ENCODE assay signal across 33 mouse cellular contexts in the genomic region with DNA sequence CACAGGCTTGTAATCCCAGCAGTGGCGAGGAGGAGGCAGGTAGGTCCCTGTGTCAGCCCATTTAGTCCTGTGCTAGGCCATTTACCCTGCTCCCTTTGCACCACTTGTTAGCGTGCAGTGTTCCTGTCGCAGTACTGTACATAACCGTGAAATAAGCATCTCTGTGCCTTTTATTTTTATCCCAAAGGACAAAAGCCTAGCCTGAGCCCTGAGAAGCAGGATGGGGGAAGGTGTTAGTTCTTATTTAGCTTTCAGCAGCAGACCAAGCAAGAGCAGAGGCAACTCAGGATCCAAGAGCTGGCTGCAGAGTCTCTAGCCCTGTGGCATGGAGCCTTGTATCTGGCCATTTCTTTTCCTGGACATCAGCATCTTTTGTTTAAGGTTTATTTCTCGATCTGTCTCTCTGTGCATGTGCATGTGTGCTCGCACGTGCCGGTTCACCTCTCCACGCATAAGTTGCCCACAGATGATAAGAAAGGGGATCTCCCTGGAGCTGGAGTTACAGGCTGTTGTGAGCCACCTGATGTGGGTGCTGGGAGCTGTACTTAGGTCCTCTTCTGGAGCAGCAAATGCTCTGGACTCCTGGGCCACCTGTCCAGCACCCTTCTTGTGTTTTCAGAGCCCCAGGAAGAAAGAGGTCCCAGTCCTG. TPM values are rescaled to one million over a fixed set of nuclear protein-coding genes. Genes with fewer than 3 reads are reported as not detected.
DNase-seq lines count a peak whose midpoint lies in the region; ATAC-seq and TF ChIP-seq lines count a peak whose summit lies in the region.
"Had no signal": no experiment of that assay in that cellular context is flagged by ENCODE, and none has a peak within 500 bp of the region (broad histone marks: within the 10 kb centered on the region; RNA-seq: fewer than 3 reads in every experiment).

No protein-coding gene starts in this region.

- no peak for TF ChIP-seq CTCF in left cerebral cortex, adult 2 months (IDR thresholded peaks at IDR 0.05)
- no peak for TF ChIP-seq CTCF in olfactory bulb, adult 2 months (IDR thresholded peaks at IDR 0.05; ENCODE audit: insufficient read depth, low read depth, low read length)

- no peaks in the 10 kb centered on the region; the same call in 1 of the 2 replicates for H3K36me3 ChIP-seq in embryonic facial prominence, embryonic 11.5 days (replicated peaks; ENCODE audit: control insufficient read depth, insufficient read depth, low read depth, low read length)
- H3K36me3 ChIP-seq in embryonic facial prominence, embryonic 10.5 days (replicated peaks), result peaks cover 46% of the 10 kb centered on the region
- H3K36me3 ChIP-seq in heart, embryonic 12.5 days, result no peaks in the 10 kb centered on the region
- H3K36me3 ChIP-seq: embryonic facial prominence, embryonic 15.5 days; G1E; hindbrain, embryonic 15.5 days had no signal

- DNase-seq in embryonic facial prominence, embryonic 11.5 days (ENCODE audit: low spot score), result no peak
- DNase-seq in embryonic facial prominence, embryonic 10.5 days (ENCODE audit: low spot score), result no peak
- DNase-seq in heart, postnatal 10 days, result no peak
- no peak for DNase-seq in left cerebral cortex, adult 2 months (ENCODE audit: extremely low spot score in 1 of 2, low spot score in 2 of 2)
- DNase-seq in left cerebral cortex, adult 18-20 months (ENCODE audit: low spot score in 2 of 2), result no peak
- DNase-seq in urinary bladder, postnatal 36 days (ENCODE audit: low spot score in 2 of 2), result no peak
- DNase-seq: adrenal gland, postnatal 14 days; cerebellum, adult 11-12 months; cerebellum, adult 9-11 months; gastrocnemius, postnatal 10 days; kidney, adult 18-20 months; kidney, postnatal 25 days; left cerebral cortex, postnatal 4 days; liver; lung, adult 2 months; lung, postnatal 10 days; right cerebral cortex, adult 18-20 months; right cerebral cortex, postnatal 4 days; thymus, adult 18-20 months; thymus, postnatal 25 days had no signal

- H3K27ac ChIP-seq in embryonic facial prominence, embryonic 11.5 days (replicated peaks; ENCODE audit: low read depth, low read length), result 0 out of 2 replicates have a peak overlapping the region, but pooled peaks have one; percentile 4
- H3K27ac ChIP-seq in embryonic facial prominence, embryonic 10.5 days (replicated peaks), result no peak overlapping the region
- H3K27ac ChIP-seq in heart, embryonic 12.5 days (ENCODE audit: poor library complexity, severe bottlenecking), result 0 out of 2 replicates have a peak overlapping the region, but pooled peaks have one; percentile 3
- peak overlapping the region; percentile 15; the same call in 1 of the 2 replicates for H3K27ac ChIP-seq in left cerebral cortex, adult 2 months
- H3K27ac ChIP-seq in olfactory bulb, adult 2 months (ENCODE audit: insufficient read depth, low read depth, low read length), result peak overlapping the region; percentile 71
- H3K27ac ChIP-seq: embryonic facial prominence, embryonic 15.5 days; hindbrain, embryonic 15.5 days; kidney, embryonic 15.5 days; liver, embryonic 14.5 days; macrophage; midbrain, embryonic 13.5 days; stomach, postnatal 0 days had no signal

- H3K4me3 ChIP-seq in embryonic facial prominence, embryonic 11.5 days (ENCODE audit: low read depth, low read length), result no peak overlapping the region
- no peak overlapping the region for H3K4me3 ChIP-seq in embryonic facial prominence, embryonic 10.5 days
- no peak overlapping the region for H3K4me3 ChIP-seq in heart, embryonic 12.5 days
- no peak overlapping the region for H3K4me3 ChIP-seq in left cerebral cortex, adult 2 months
- H3K4me3 ChIP-seq in olfactory bulb, adult 2 months (ENCODE audit: insufficient read depth, low read depth, low read length), result no peak overlapping the region
- H3K4me3 ChIP-seq: embryonic facial prominence, embryonic 15.5 days; hindbrain, embryonic 15.5 days; kidney, embryonic 15.5 days; midbrain, embryonic 13.5 days had no signal

- no peaks in the 10 kb centered on the region for H3K9me3 ChIP-seq in embryonic facial prominence, embryonic 11.5 days (replicated peaks; ENCODE audit: control insufficient read depth, low read length)
- H3K9me3 ChIP-seq in embryonic facial prominence, embryonic 10.5 days, result no peaks in the 10 kb centered on the region
- no peaks in the 10 kb centered on the region for H3K9me3 ChIP-seq in heart, embryonic 12.5 days (replicated peaks)
- H3K9me3 ChIP-seq: embryonic facial prominence, embryonic 15.5 days; hindbrain, embryonic 15.5 days; kidney, embryonic 15.5 days; midbrain, embryonic 13.5 days had no signal

- no peak overlapping the region for H3K4me2 ChIP-seq in embryonic facial prominence, embryonic 11.5 days (ENCODE audit: low read depth, low read length)
- H3K4me2 ChIP-seq in heart, embryonic 12.5 days, result no peak overlapping the region
- H3K4me2 ChIP-seq: embryonic facial prominence, embryonic 15.5 days; hindbrain, embryonic 15.5 days; kidney, embryonic 15.5 days; midbrain, embryonic 13.5 days had no signal

- TF ChIP-seq POLR2A in olfactory bulb, adult 2 months (IDR thresholded peaks at IDR 0.05; ENCODE audit: insufficient read depth, low read depth, low read length), result no peak

- WGBS in embryonic facial prominence, embryonic 11.5 days, result 87% methylated on average over 9 of the region's 9 CpGs
- WGBS in embryonic facial prominence, embryonic 10.5 days, result 88% methylated on average over 9 of the region's 9 CpGs
- 47% methylated on average over 9 of the region's 9 CpGs for WGBS in heart, embryonic 12.5 days
- WGBS in olfactory bulb, adult 2 months, result 48% methylated on average over 9 of the region's 9 CpGs

- no peaks in the 10 kb centered on the region for H3K27me3 ChIP-seq in embryonic facial prominence, embryonic 11.5 days (ENCODE audit: control insufficient read depth, insufficient read depth, low read length)
- no peaks in the 10 kb centered on the region for H3K27me3 ChIP-seq in embryonic facial prominence, embryonic 10.5 days (replicated peaks; ENCODE audit: low read depth, poor library complexity, severe bottlenecking)
- H3K27me3 ChIP-seq in heart, embryonic 12.5 days (replicated peaks), result no peaks in the 10 kb centered on the region
- H3K27me3 ChIP-seq: embryonic facial prominence, embryonic 15.5 days; hindbrain, embryonic 15.5 days; kidney, embryonic 15.5 days; midbrain, embryonic 13.5 days; Patski had no signal

- H3K4me1 ChIP-seq in embryonic facial prominence, embryonic 11.5 days (ENCODE audit: control insufficient read depth, insufficient read depth, low read length), result no peaks in the 10 kb centered on the region
- H3K4me1 ChIP-seq in embryonic facial prominence, embryonic 10.5 days, result peaks cover 64% of the 10 kb centered on the region
- H3K4me1 ChIP-seq in heart, embryonic 12.5 days (replicated peaks), result peaks cover 51% of the 10 kb centered on the region
- peaks cover 25% of the 10 kb centered on the region for H3K4me1 ChIP-seq in olfactory bulb, adult 2 months (ENCODE audit: control insufficient read depth, insufficient read depth, low read length)

- intact Hi-C loops in heart, postnatal 10 days (cut with DNase I), result no loop called here
- intact Hi-C loops in left cerebral cortex, adult 2 months (cut with DNase I), result no loop called here

- no peak overlapping the region for H3K9ac ChIP-seq in embryonic facial prominence, embryonic 11.5 days (replicated peaks; ENCODE audit: low read length)
- H3K9ac ChIP-seq in heart, embryonic 12.5 days, result 0 out of 2 replicates have a peak overlapping the region, but pooled peaks have one; percentile 16
- H3K9ac ChIP-seq: embryonic facial prominence, embryonic 15.5 days; hindbrain, embryonic 15.5 days; kidney, embryonic 15.5 days; liver, embryonic 14.5 days; midbrain, embryonic 13.5 days had no signal

- ATAC-seq in embryonic facial prominence, embryonic 11.5 days (replicated peaks; ENCODE audit: insufficient number of reproducible peaks, low FRiP score, low TSS enrichment, low read depth), result no peak
- no peak for ATAC-seq in heart, embryonic 12.5 days (ENCODE audit: insufficient number of reproducible peaks, low FRiP score)
- ATAC-seq: forebrain, embryonic 14.5 days; midbrain, embryonic 13.5 days; Patski had no signal

RNA-seq across cellular contexts. Expression of gene Farp1, which starts 11.4 kb away (rescaled TPM):
- 40.8 and 42.8 TPM in 2 replicates for polyA plus RNA-seq in embryonic facial prominence, embryonic 11.5 days (2014; fragmentation: Nextera tagmentation; extraction: Ambion mirVana)
- 35.8 and 41.7 TPM in 2 replicates for polyA plus RNA-seq in embryonic facial prominence, embryonic 10.5 days (2016; fragmentation: Nextera tagmentation; extraction: Ambion mirVana)
- 32.4 and 33.0 TPM in 2 replicates for polyA plus RNA-seq in heart, embryonic 12.5 days (2016; fragmentation: Nextera tagmentation; extraction: Ambion mirVana)
- total RNA-seq in heart, postnatal 10 days (2021), result 10 to 100 TPM; 31.1 to 32.8 TPM
- 100 to 1,000 TPM; 142 to 152 TPM for total RNA-seq in left cerebral cortex, adult 2 months (2021)
- 100 to 1,000 TPM; 129 to 134 TPM for total RNA-seq in left cerebral cortex, adult 18-20 months (2021)
- not detected in 2 replicates for polyA plus RNA-seq in olfactory bulb, adult 2 months (2012; ENCODE audit: insufficient read depth, insufficient read length, low replicate concordance, missing spikeins)
- total RNA-seq: megakaryocyte-erythroid progenitor cell, adult 5-6 weeks had no signal
